Mouse (Mus musculus) cortical plate, adult 2 months (tissue): ENCODE measurements around the gene Ndufv3.

Source experiments
- CTCF ChIP-seq: fragments of 200-500 bp; IDR thresholded peaks from 2 replicates; pipeline ENCODE4 v1.5.1; 2011; ENCODE audit warnings: mild to moderate bottlenecking, control low read depth, low read length; ENCODE audit not compliant: insufficient read depth; ENCODE audit errors: extremely low read depth
- POLR2A ChIP-seq: fragments of 200-500 bp; IDR thresholded peaks from 2 replicates; pipeline ENCODE4 v1.6.1; 2011; ENCODE audit warnings: mild to moderate bottlenecking, low read length, control low read depth; ENCODE audit not compliant: insufficient read depth; ENCODE audit errors: extremely low read depth

DNA sequence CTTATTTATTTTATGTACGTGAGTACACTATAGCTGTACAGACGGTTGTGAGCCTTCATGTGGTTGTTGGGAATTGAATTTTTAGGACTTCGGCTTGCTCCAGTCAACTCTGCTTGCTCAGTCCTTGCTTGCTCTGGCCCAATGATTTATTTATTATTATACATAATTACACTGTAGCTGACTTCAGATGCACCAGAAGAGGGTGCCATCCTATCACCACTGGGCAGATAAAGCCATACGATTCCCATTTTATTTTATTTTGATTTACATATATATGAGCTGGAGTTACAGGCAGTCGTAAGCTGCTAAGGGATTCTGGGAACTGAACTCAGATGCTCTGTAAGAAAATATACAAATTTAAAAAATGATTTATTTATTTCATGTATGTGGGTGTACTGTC lies 51.8 kb downstream of the Ndufv3 start:
- TF ChIP-seq POLR2A: no peak
- TF ChIP-seq CTCF: no peak
